Mouse (Mus musculus): ENCODE measurements at regions not wholly inside any gene's neighbourhood (a gene's known extent, or its start where the extent isn't known, plus 50 kb on each side); places are given as distances from the start of the nearest gene placed in this dataset.
A peak's percentile ranks its signal among the peaks of the same experiment; 100 is the strongest.

GRCm38 (mm10) chr13:92973791-92974190, 129.2 kb downstream of the Mtx3 start:
- TF ChIP-seq CTCF (IDR thresholded peaks at IDR 0.05; ENCODE audit: low read depth), result no peak
- Histone ChIP-seq H3K4me1 (ENCODE audit: insufficient read depth) (no peaks in the 10 kb centered on the region), H3K9me3 (ENCODE audit: low read length) (no peaks in the 10 kb centered on the region), H3K36me3 (ENCODE audit: insufficient read depth) (no peaks in the 10 kb centered on the region), H3K4me3 (ENCODE audit: low read depth, low read length) (no peak overlapping the region), H3K4me2 (ENCODE audit: low read depth) (no peak overlapping the region), H3K27ac (ENCODE audit: low read depth, low read length) (no peak overlapping the region), H3K27me3 (ENCODE audit: insufficient read depth, low read length) (no peaks in the 10 kb centered on the region), H3K9ac (no peak overlapping the region)
- WGBS, result 81% methylated on average over 4 of the region's 4 CpGs
- no peak for DNase-seq
- no peak for ATAC-seq

GRCm38 (mm10) chr13:92986719-92987553, 142.4 kb downstream of the Mtx3 start:
- TF ChIP-seq CTCF (IDR thresholded peaks at IDR 0.05; ENCODE audit: low read depth), result peak; percentile 94
- WGBS, result 44% methylated on average over 17 of the region's 17 CpGs
- no peak overlapping the region for H3K9ac ChIP-seq

GRCm38 (mm10) chr13:92987691-92988090, 143.1 kb downstream of the Mtx3 start:
- no peak overlapping the region for H3K9ac ChIP-seq
- no peaks in the 10 kb centered on the region for H3K4me1 ChIP-seq (ENCODE audit: insufficient read depth)
- 93% methylated on average over 6 of the region's 6 CpGs for WGBS
- no peak for DNase-seq
- H3K9me3 ChIP-seq (ENCODE audit: low read length), result no peaks in the 10 kb centered on the region
- ATAC-seq, result no peak
- H3K27ac ChIP-seq (ENCODE audit: low read depth, low read length), result no peak overlapping the region
- no peak overlapping the region for H3K4me2 ChIP-seq (ENCODE audit: low read depth)
- TF ChIP-seq CTCF (IDR thresholded peaks at IDR 0.05; ENCODE audit: low read depth), result no peak
- no peaks in the 10 kb centered on the region for H3K36me3 ChIP-seq (ENCODE audit: insufficient read depth)
- H3K27me3 ChIP-seq (ENCODE audit: insufficient read depth, low read length), result no peaks in the 10 kb centered on the region; the same call in 1 of the 2 replicates
- H3K4me3 ChIP-seq (ENCODE audit: low read depth, low read length), result no peak overlapping the region

More at GRCm38 (mm10) chr13:92986719-92987553, 142.4 kb downstream of the Mtx3 start:
- Histone ChIP-seq H3K36me3 (ENCODE audit: insufficient read depth) (no peaks in the 10 kb centered on the region), H3K4me3 (ENCODE audit: low read depth, low read length) (0 out of 2 replicates have a peak overlapping the region, but pooled peaks have one; percentile 16), H3K9me3 (ENCODE audit: low read length) (no peaks in the 10 kb centered on the region), H3K4me1 (ENCODE audit: insufficient read depth) (no peaks in the 10 kb centered on the region), H3K27me3 (ENCODE audit: insufficient read depth, low read length) (no peaks in the 10 kb centered on the region; the same call in 1 of the 2 replicates), H3K4me2 (ENCODE audit: low read depth) (peak overlapping the region; percentile 42), H3K27ac (ENCODE audit: low read depth, low read length) (no peak overlapping the region)
- DNase-seq (peak; percentile 86), ATAC-seq (peak; percentile 61)

- no peak overlapping the region for H3K4me3 ChIP-seq (ENCODE audit: low read depth, low read length)
- no peak overlapping the region for H3K27ac ChIP-seq (ENCODE audit: low read depth, low read length)
- no peak overlapping the region for H3K4me2 ChIP-seq (ENCODE audit: low read depth)
- DNase-seq, result no peak
- H3K36me3 ChIP-seq (ENCODE audit: insufficient read depth), result no peaks in the 10 kb centered on the region
- no peak overlapping the region for H3K9ac ChIP-seq
- no peaks in the 10 kb centered on the region for H3K9me3 ChIP-seq (ENCODE audit: low read length)
- ATAC-seq, result no peak
- no peaks in the 10 kb centered on the region; the same call in 1 of the 2 replicates for H3K27me3 ChIP-seq (ENCODE audit: insufficient read depth, low read length)
- TF ChIP-seq CTCF (IDR thresholded peaks at IDR 0.05; ENCODE audit: low read depth), result no peak
- no peaks in the 10 kb centered on the region for H3K4me1 ChIP-seq (ENCODE audit: insufficient read depth)
- 58% methylated on average over 9 of the region's 9 CpGs for WGBS
Measured at GRCm38 (mm10) chr13:92988600-92988999, 144.0 kb downstream of the Mtx3 start.

- 79% methylated on average over 14 of the region's 14 CpGs for WGBS
- TF ChIP-seq CTCF (IDR thresholded peaks at IDR 0.05; ENCODE audit: low read depth), result no peak
- H3K4me2 ChIP-seq (ENCODE audit: low read depth), result no peak overlapping the region
- no peak overlapping the region for H3K4me3 ChIP-seq (ENCODE audit: low read depth, low read length)
- H3K27ac ChIP-seq (ENCODE audit: low read depth, low read length), result no peak overlapping the region
- H3K9ac ChIP-seq, result no peak overlapping the region
- ATAC-seq (no peak), DNase-seq (no peak)
- H3K9me3 ChIP-seq (ENCODE audit: low read length), result no peaks in the 10 kb centered on the region
- H3K4me1 ChIP-seq (ENCODE audit: insufficient read depth), result no peaks in the 10 kb centered on the region
- H3K27me3 ChIP-seq (ENCODE audit: insufficient read depth, low read length), result no peaks in the 10 kb centered on the region; the same call in 1 of the 2 replicates
- H3K36me3 ChIP-seq (ENCODE audit: insufficient read depth), result no peaks in the 10 kb centered on the region
Measured at GRCm38 (mm10) chr13:92990316-92991206, 146.0 kb downstream of the Mtx3 start.

Data from forebrain, postnatal 0 days (tissue).